Mouse (Mus musculus) heart, postnatal 25 days (tissue): ENCODE data around the gene Fam187a. TPM values are rescaled to one million over a fixed set of nuclear protein-coding genes. Genes with fewer than 3 reads are reported as not detected.

ENCODE experiments used
- DNase-seq: peaks from one replicate; pipeline ENCODE4 v3.0.0; 2022; ENCODE audit warnings: low spot score
- intact Hi-C: fragments of 180-260 bp; cut with DNase I; formaldehyde crosslinking; loops from one replicate; pipeline ENCODE4 v1.15.1; 2025
- total RNA-seq, 2 experiments: library from RNA; stranded (reverse); gene quantifications; 2 replicates each; pipeline ENCODE4 v1.2.3; 2021

The Fam187a gene
- total RNA-seq, 2 experiments from 2014 or later: not detected

DNA sequence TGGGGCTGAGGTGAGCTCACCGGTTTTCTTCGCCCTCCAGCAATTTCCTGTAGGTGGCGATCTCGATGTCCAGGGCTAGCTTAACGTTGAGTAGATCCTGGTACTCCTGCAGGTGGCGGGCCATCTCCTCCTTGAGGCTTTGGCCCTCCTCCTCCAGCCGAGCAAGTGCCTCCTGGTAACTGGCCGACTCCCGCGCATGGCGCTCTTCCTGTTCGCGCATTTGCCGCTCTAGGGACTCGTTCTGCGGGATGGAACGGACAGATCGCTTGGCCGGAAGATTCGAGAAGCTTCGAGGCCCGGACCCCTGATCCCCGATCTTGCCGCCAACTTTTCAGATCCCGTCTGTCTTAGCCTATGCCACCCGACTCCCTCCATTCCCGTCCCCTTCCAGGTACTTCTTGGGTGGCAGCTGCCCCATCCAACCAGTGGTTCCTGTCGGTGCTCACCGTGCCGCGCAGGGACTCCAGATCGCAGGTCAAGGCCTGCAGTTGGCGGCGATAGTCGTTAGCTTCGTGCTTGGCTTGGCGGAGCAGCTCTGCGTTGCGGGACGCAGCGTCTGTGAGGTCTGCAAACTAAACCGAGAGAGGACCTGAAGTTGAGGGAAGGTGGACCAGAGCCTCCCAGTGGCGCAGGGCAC lies 8.2 kb downstream of the Fam187a start:
- intact Hi-C loops: no loop called here
- DNase-seq: peak; percentile 50

DNA sequence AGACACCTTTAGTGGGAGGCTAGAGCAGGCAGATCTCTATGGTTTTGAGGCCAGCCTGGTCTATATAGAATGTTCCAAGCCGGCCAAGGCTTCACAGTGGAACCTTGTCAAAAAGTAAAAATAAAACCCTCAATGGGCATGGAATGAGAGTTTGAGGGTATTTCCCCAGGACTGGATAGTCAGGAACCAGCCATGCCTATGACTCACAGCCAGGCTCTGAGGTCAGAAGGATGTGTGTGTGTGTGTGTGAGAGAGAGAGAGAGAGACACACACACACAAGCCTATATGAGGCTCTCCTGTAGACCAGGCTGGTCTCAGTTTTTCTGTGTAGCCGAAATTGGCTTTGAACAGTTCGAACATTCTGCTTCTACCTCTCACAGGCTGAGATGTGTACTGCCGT lies 9.7 kb downstream of the Fam187a start:
- intact Hi-C loops: no loop called here
- no peak for DNase-seq

DNA sequence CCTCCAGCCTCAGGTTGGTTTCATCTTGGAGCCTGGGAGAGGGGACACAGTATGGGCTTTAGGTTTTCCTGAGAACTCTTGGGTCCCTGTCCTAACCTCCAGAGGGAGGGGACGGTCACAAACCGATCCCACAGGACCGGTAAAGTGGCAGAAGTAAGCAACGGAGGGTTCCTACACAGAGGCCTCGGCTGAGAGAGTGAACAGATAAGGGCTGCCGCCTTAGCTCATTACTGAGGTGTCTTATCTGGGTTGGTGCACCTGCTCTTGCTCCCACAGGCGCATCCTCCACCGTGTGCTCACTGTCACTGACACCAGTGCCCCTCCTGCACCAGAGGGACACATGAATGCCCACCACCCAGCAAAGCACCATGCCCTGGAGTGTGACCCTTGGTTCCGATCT lies 10.8 kb downstream of the Fam187a start:
- no peak for DNase-seq
- intact Hi-C loops: no loop called here

DNA sequence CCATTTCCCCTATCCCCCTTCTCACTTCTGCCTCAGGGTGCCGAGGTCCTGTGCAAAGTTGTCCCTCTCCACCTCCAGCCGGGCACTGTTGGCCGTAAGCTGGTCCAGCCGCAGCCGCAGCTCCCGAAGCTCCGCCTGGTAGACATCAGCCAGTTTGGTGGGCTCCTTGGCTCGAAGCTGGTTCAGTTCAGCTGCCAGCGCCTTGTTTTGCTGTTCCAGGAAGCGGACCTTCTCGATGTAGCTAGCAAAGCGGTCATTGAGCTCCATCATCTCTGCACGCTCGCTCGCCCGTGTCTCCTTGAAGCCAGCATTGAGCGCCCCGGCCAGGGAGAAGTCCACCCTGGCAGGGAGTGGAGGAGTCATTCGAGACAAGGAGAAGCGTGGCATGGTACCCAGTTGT lies 11.7 kb downstream of the Fam187a start:
- no peak for DNase-seq
- intact Hi-C loops: no loop called here

DNA sequence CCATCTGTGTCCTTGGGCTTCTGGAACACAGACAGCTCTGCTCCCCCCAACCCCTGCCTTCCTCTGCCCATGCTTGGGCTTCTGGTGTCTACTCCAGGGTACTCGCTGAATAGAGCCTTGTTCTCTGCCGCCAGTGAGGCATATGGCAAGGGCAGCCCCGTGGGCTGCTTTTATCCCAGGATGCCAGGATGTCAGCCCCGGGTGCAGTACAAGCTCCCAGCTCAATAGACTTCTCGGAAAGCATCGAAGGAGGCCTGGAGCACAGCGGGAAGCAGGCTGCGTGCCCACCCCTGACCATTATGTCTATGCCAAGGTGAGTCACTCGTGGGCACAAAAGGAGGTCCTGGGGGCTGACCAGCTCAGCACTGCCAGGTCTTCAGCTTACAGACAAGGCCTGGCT lies 13.4 kb downstream of the Fam187a start:
- DNase-seq: no peak
- intact Hi-C loops: no loop called here

DNA sequence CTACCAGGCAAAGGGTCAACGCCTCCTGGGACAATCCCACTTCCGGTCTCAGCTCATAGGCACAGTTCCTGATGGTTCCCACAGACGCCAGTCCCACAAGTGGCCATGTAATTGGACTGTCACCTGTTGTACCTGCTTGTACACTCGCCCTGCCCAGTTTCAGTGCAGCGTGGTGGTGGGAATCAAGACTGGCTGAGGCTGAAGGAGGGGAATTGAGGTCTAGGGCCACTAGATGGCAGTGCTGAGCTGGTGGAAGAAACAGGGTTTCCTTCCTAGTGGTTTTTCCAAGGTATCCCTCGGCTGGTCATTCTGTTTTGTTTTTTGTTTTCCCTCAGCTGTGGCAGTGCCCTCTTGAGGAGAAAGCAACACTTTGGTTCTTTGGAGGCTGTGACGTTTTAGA lies 15.8 kb downstream of the Fam187a start, which contains the start of gene Gfap:
TSS of gene Gfap (minus strand) at position 150 of the 400 bp plus-strand sequence.
- intact Hi-C loops: loop anchor here (2.0 to 10.0 kb wide), 2 partner anchors 154 to 254 kb away; no protein-coding TSS in a partner anchor
- peak; percentile 24 for DNase-seq

DNA sequence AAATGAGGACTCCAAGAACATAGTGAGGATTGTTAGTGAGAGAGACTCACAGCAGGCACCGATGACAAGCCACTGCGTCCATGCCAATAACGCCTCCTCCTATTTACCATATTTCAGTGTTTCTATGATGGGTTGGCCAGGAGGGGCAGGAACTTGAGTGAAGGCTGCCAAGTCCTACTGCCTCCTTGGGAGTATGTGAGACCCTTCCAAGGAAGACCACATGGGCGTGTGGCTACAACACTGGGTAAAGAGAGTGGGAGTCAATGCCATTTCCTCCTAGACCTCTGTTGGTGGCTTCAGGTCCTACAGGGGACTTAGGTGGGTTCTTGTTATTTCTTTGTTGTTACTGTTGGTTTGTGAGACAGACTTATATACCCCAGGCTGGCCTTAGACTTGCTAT lies 16.2 kb downstream of the Fam187a start:
- intact Hi-C loops: loop anchor here (2.0 to 10.0 kb wide), 2 partner anchors 154 to 254 kb away; no protein-coding TSS in a partner anchor
- DNase-seq: no peak

DNA sequence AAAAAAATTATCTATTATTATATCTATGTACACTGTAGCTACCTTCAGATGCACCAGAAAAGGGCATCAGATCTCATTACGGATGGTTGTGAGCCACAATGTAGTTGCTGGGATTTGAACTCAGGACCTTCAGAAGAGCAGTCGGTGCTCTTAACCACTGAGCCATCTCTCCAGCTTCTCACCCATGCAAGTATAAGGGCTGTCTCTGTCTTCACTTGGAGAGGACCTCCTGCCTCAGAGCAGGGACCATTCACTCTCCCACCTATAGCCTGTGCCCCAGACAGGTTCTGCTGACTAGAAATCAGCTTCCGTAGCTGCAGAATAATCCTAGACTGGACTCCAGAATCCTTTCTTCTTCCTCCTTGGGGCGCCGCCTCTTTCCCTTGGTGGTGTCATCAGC lies 17.1 kb downstream of the Fam187a start:
- no peak for DNase-seq
- intact Hi-C loops: loop anchor here (10.0 kb wide), 1 partner anchor 253 kb away; no protein-coding TSS in a partner anchor

DNA sequence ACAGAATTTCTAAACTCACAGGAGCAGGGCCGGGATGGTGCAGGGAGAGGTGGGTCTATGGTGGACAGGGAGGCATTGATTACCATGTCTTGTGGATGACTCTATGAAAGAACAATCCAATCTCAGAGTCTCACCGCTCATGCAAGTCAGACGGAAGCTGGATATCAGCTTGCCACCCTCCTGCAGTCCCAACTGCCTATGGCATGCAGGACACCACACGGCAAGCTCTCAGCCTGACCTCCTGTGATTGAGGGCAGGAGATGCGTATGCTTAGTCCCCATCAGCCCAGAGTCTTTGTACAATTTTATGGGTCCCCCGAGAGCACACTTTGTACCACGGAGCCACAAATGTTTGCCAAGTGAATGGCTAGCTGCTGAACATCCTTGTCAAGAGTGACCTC lies 18.7 kb downstream of the Fam187a start:
- intact Hi-C loops: loop anchor here (10.0 kb wide), 1 partner anchor 251 kb away; no protein-coding TSS in a partner anchor
- no peak for DNase-seq

DNA sequence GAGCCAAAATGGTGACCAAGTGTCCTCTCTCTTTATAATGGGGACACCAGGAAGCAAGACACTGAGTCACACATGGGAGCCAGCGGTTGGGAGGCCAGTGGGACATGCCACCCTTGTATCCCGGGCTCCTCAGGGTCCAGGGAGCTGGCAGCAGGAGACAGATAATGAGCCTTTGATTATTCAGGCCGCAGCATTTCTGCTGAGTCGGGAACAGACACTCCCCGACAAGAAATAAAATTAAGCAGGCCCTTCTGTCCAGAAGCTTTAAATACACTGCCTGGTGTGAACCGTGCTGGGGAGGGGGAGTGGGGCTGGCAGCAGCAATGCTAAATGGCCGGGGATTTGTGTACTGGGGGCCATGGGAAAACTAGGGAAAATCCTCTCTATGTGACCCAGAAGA lies 26.4 kb downstream of the Fam187a start:
- intact Hi-C loops: no loop called here
- DNase-seq: no peak

DNA sequence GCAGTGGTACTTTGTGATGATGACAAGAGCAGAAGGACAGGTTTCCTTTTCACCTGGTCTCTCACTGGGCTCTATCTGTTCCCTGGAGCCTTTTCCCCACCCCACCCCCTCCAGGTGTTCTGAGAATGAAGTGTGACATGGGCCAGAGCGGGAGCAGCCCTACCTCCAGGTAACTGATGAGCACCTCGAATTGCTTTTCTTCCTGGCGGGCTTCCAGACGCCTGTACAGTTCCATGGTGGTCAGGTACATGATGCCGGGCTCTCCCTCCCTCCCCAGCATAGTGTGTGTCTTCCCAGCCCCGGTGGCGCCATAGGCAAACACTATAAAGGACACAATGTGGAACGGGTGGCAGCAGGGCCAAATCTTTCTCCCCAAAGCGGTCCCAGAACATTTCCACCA lies 30.4 kb downstream of the Fam187a start:
- no peak for DNase-seq
- intact Hi-C loops: no loop called here

DNA sequence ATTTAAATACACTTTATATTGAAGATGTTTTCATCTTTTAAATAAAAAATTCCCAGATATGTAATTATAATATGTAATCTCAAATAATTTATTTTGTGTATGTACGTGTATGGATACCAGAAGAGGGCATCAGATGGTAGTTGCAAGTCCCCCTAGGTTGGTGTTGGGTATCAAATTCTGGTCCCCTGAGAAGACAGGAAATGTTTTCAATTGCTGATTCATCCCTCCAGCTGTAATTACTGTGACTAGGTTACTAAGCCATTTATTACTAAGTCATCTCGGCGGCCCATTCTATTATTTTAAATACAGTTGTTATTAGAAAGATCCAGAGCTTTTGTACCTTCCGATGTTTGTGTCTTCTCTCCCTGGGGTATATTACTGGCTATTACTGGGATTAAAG lies 33.1 kb downstream of the Fam187a start:
- intact Hi-C loops: no loop called here

DNA sequence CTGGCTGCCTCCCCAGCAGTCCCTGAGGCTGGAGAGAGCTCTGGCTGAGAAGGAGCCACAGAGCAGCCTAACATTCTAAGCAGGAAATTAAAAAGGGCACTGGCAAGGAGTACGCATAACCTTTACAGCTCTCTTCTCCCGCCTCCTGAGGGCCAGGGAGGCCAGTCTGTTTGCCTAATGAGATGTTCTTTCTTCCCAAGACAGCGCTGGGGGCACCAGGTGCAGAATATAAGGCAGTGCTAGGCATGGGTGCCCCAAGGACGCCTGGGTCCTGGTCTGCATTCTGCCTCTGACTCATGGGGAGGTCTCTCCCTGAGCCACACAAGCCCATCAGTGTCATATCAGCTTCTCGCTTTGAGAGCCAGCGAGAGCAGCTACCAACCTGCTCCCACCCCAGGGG lies 36.5 kb downstream of the Fam187a start:
- DNase-seq: no peak
- intact Hi-C loops: no loop called here

More for the DNA sequence above, 33.1 kb downstream of the Fam187a start:
- no peak for DNase-seq

DNA sequence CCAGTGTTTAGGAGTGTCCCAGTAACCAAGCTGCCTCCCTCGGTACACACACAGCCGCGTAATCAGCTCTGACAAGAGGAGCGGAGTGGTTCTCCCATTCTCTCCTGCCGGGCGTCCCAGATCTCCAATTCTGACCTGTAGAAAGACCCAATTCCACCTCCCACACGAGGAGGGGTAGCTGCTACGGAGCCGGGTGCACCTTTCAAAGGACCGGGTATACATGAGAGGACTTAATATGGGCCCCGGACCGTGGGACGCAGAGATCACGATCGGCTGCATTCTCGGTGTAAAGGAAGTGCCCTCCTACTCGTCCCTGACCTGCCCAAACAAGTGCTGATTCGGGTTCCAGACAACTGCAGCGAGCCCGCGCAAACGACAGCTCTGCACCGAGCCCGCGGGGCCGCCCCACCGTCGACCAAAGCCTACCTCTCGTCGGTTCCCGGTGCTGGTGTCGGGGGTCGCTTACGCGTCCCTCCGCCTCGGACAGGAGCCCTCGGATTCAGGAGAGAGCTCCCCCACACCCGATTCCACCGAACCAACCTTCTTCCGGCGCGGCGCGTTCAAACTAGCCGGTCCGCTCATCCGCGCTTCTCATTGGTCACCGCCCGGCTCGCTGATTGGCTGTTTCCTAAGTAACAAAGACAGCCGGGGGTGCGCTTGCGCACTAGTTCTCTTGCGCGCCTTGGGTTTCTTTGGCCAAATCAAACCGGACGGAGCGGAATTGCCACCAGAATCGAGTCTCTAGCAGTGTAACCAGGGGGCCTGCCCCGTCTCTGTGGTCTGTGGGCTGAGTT lies 39.8 kb downstream of the Fam187a start, which contains the start of gene Kif18b:
TSS of gene Kif18b (minus strand) at position 568 of the 794 bp plus-strand sequence.
- intact Hi-C loops: no loop called here
- peak; percentile 90 for DNase-seq

DNA sequence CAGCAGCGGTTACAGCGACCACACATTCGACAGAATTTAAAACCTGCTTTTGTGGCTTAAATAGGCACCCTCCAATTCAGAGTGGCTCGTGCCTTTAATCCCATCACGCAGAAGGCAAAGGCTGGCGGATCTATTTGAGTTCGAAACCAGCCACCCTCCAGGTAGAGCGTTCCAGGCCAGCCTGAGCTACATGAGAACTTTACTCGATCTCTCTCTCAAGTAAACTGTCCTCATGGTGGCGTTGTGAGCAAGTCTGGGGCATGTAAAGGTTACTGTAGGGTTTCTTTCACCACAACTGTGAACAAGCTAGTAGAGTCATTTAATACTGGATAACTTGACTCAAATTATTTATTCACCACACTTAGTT lies 40.4 kb downstream of the Fam187a start:
- DNase-seq: no peak
- intact Hi-C loops: no loop called here

DNA sequence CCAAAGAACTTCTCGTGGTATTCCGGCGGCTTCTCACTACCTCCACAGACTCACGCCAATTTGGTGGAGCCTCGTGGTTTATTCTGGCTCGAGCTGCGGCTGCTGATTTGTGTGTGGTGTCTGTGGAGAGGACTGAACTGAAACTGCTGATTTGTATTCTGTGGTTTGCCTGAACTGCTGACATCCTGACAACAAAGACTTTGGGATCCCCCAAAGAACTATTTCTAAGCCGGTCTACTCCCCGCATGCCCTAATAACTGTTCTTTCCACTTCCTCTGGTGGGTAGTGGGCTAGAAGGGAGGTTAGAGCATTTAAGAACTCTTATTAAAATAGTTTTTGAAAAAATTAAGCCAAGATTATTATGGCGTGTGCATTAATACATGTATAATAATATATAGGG lies 45.7 kb downstream of the Fam187a start:
- intact Hi-C loops: no loop called here
- DNase-seq: no peak

DNA sequence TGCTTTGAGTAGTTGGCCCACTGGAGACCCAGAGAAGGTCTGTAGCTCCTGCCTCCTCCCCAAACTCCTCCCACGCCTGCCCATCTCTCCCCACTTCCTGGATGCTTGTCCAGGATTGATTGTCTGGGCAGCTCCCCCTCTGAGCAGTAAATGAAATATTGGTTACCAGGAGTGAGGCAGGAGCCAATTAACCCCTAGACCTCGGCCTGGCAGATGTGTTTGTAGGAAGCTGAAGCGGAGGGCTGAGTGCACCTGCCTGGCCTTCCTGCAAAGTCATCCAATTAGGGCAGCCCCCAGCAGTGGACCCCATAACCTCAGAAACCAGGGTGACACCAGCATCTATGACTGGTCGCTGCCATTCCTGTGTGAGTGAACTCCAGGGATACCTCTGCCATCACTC lies 51.3 kb downstream of the Fam187a start:
- intact Hi-C loops: loop anchor here (5.0 kb wide), 1 partner anchor 36 kb away; no protein-coding TSS in a partner anchor
- DNase-seq: no peak
